Mouse (Mus musculus): Measurements from ENCODE around the gene Sorbs2.
A peak's percentile ranks its signal among the peaks of the same experiment; 100 is the strongest.

The Sorbs2 gene

GRCm38 (mm10) chr8:45626406-45626805 lies 118.8 kb downstream of the Sorbs2 start:
- no peak for DNase-seq (ENCODE audit: low read depth, low spot score)

DNA sequence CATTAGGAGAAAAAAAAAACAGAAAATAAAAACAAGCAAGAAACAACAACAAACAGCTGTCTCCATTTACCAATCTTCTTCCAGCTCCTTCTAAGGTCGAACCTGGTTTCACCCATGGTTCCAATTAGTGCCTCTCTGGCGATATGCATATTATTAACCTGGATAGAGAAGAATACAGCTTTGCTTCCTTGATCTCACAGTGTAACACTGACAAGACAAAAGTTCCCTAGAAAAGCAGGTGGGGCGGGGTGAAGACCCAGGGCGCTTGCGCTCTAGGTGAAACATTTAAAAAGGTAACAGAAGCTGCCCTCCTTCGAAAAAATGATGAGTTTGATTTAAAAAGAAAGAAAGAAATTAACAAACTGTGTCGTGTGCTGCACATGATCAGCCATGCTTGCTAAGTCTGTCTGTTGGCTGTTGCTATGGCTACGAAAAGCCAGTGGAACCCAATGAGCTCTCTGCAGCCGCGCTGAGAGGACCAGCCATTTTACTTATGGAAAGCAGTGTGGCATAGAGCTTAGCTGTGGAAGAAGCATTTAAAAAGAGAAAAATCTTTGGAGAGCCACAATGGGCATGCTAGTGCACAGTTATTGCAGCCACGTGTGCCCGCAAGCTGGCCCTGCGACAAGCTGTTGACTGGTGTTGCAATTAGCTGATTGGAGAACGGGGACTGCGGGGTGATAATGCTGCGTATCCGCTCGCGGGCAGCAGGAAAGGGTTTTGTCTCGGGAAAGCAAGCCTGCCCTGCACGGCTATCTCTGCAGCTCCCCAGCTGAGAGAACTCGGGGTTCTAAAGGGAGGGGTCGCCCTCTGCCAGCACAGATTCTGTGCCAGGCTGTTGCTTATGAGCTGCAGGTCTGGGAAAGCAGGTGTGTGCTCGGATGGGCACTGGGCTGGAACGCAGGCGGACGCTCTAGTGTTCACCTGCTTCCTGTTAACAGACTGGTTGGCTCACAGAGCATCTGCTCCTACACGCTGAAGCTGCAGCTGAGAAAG lies 120.0 kb downstream of the Sorbs2 start:
- peak; percentile 96 for DNase-seq (ENCODE audit: low read depth, low spot score)

DNA sequence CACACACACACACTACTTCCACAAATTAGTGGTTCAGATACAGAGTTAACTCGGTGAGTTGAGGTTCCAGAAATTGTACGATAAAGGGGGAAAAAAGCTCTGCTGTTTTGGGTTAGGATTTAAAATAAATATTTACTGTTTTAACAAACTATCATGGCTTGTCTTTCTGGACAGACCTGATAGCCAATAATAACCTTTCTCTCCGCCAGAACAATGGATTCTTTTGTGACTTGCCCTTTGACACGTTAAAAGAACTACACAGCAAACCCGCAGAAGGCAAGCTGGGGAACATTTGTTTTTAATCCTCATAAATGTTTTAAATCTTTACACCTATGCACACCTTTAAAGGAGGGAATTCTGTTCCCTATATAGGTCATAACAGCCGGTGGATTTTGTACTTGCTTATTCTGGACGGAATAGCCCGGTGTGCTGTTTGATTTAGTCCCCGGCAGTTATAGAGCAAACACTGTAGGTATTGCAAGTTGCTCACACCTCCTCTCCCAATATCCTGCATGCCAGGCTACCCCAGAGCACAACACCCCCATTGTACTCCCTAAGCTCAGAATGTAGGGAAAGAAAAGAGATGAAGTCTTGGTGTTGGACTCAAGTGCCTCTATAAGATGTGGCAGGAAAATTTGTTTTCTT lies 121.0 kb downstream of the Sorbs2 start:
- peak; percentile 59 for DNase-seq (ENCODE audit: low read depth, low spot score)

GRCm38 (mm10) chr8:45629066-45629430 lies 121.5 kb downstream of the Sorbs2 start:
- DNase-seq (ENCODE audit: low read depth, low spot score): no peak

DNA sequence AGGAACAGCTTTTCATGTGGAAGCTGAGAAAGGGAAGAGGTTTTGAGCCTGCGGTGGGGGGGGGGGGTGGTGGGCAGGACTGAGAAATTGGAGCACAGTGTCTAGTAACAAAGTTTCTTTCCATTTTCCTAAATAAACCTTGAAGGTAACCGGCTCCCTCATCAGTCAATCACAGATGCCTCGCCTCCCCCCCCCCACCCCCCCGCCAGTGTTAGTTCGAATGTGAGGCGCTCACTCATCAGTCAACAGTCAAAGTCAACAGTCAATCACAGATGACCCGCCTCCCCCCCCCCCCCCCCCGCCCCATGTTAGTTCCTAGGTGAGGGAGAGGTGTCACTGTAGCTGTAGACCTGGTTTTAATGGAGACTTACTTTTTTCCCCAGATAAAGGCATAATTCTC lies 123.4 kb downstream of the Sorbs2 start:
- no peak for DNase-seq (ENCODE audit: low read depth, low spot score)

GRCm38 (mm10) chr8:45635155-45635554 lies 127.6 kb downstream of the Sorbs2 start:
- DNase-seq (ENCODE audit: low read depth, low spot score): peak; percentile 75

DNA sequence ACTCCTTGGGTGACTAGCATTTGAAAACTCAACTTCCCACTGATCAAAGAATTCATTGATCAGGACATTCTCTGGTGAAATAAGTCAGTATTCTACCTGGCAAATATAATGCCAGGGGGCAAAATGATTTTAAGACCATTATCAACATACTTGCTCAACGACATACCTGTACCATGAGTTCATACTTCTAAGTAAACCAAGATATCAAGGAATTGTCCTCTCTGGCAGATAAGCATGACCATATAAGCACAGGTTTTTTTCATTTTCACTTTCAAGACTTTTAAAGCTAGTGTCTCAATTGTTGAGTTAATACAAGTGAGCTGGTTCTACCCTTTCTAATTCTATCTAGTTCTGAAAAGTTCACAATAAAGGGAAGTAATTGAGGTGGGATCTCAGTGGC lies 130.2 kb downstream of the Sorbs2 start:
- no peak for DNase-seq (ENCODE audit: low read depth, low spot score)

- no peak for DNase-seq (ENCODE audit: low read depth, low spot score)
These were observed 131.9 kb downstream of the Sorbs2 start for GRCm38 (mm10) chr8:45639444-45639843.

GRCm38 (mm10) chr8:45644651-45645050 lies 137.1 kb downstream of the Sorbs2 start:
- DNase-seq (ENCODE audit: low read depth, low spot score): no peak

GRCm38 (mm10) chr8:45649063-45649462 lies 141.5 kb downstream of the Sorbs2 start:
- no peak for DNase-seq (ENCODE audit: low read depth, low spot score)

- no peak for DNase-seq (ENCODE audit: low read depth, low spot score)
These were observed 142.4 kb downstream of the Sorbs2 start for GRCm38 (mm10) chr8:45649966-45650365.

- DNase-seq (ENCODE audit: low read depth, low spot score): no peak
These were observed 150.4 kb downstream of the Sorbs2 start for GRCm38 (mm10) chr8:45658021-45658420.

GRCm38 (mm10) chr8:45658458-45659325 lies 151.1 kb downstream of the Sorbs2 start:
- DNase-seq (ENCODE audit: low read depth, low spot score): peak; percentile 42

GRCm38 (mm10) chr8:45659473-45659872 lies 151.9 kb downstream of the Sorbs2 start:
- DNase-seq (ENCODE audit: low read depth, low spot score): no peak

GRCm38 (mm10) chr8:45660570-45660969 lies 153.0 kb downstream of the Sorbs2 start:
- no peak for DNase-seq (ENCODE audit: low read depth, low spot score)

GRCm38 (mm10) chr8:45661605-45662004 lies 154.0 kb downstream of the Sorbs2 start:
- no peak for DNase-seq (ENCODE audit: low read depth, low spot score)

GRCm38 (mm10) chr8:45666221-45666620 lies 158.6 kb downstream of the Sorbs2 start:
- no peak for DNase-seq (ENCODE audit: low read depth, low spot score)

GRCm38 (mm10) chr8:45673149-45673548 lies 165.6 kb downstream of the Sorbs2 start:
- peak; percentile 61 for DNase-seq (ENCODE audit: low read depth, low spot score)

- no peak for DNase-seq (ENCODE audit: low read depth, low spot score)
These were observed 168.3 kb downstream of the Sorbs2 start for GRCm38 (mm10) chr8:45675821-45676279.

DNA sequence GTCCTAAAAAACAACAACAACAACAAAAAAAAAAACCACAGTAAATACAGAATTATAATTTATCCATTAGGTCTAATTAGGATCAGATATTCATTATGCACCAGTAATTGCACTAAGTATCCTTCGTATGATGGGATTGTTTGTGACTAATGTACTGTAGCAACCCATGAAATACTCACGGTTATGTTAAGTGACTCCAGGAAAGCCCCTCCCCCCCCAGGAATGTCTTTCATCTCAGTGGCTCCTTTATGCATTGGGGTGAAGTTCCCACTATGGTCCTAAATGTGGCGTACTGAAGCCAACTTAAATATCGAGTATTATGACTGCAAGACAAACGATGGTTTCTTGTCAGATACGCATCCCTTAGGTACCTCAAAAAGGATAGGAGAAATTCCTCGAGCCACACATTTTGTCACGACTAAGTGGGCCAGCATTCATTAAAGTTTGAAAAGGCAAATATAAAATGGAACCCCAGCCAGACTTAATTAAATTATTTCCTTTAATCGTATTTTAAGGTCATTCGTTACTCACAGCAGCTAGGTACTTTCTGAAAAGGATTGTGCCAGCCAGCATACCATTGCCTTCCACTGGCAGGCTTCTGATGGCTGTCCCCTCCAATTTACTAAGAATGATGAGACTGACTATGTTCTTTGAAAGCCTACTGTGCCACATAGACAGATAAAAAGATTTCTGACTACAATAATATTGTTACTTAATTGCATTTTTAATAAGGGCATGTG lies 169.7 kb downstream of the Sorbs2 start:
- no peak for DNase-seq (ENCODE audit: low read depth, low spot score)

GRCm38 (mm10) chr8:45677854-45678241 lies 170.3 kb downstream of the Sorbs2 start:
- DNase-seq (ENCODE audit: low read depth, low spot score): no peak
